Mouse (Mus musculus) lung, embryonic 16.5 days (tissue): ENCODE measurements at regions not wholly inside any gene's neighbourhood (a gene's known extent, or its start where the extent isn't known, plus 50 kb on each side); places are given as distances from the start of the nearest gene placed in this dataset.

Experiments
- ATAC-seq: fragments of 200-750 bp; cut with Nextera tagmentation; 2 replicates; pipeline ENCODE4 v1.8.0; 2017; ENCODE audit warnings: low read depth, mild to moderate bottlenecking, moderate library complexity
- H3K27ac ChIP-seq: fragments of 300-500 bp; sonication (generic); 2 replicates; pipeline ENCODE4 v1.5.1; 2014; ENCODE audit warnings: mild to moderate bottlenecking, control low read depth, low read length
- H3K27me3 ChIP-seq: fragments of 300-500 bp; sonication (generic); 2 replicates; pipeline ENCODE4 v1.6.1; 2014; ENCODE audit warnings: low read depth, low read length, mixed read lengths; ENCODE audit not compliant: control insufficient read depth, insufficient read depth
- H3K36me3 ChIP-seq: fragments of 300-500 bp; sonication (generic); 2 replicates; pipeline ENCODE4 v1.6.1; 2014; ENCODE audit warnings: low read length; ENCODE audit not compliant: control insufficient read depth, insufficient read depth
- H3K4me1 ChIP-seq: fragments of 300-500 bp; sonication (generic); replicated peaks from 2 replicates; pipeline ENCODE4 v1.6.1; 2014; ENCODE audit warnings: low read length, mixed read lengths; ENCODE audit not compliant: control insufficient read depth, insufficient read depth
- H3K4me2 ChIP-seq: fragments of 300-500 bp; sonication (generic); 2 replicates; pipeline ENCODE4 v1.6.1; 2014; ENCODE audit warnings: low read depth, low read length, control low read depth
- H3K4me3 ChIP-seq: fragments of 300-500 bp; sonication (generic); 2 replicates; pipeline ENCODE4 v1.5.1; 2014; ENCODE audit warnings: mild to moderate bottlenecking, low read length, control low read depth
- H3K9ac ChIP-seq: fragments of 300-500 bp; sonication (generic); 2 replicates; pipeline ENCODE4 v1.6.1; 2014; ENCODE audit warnings: low read length, control low read depth
- H3K9me3 ChIP-seq: fragments of 300-500 bp; sonication (generic); 2 replicates; pipeline ENCODE4 v1.6.1; 2016; ENCODE audit warnings: low read length; ENCODE audit not compliant: control insufficient read depth
- WGBS: fragments of 180-500 bp; shearing (Covaris S2); extraction: QIAGEN DNeasy Blood & Tissue Kit; methylation state at CpG from one replicate; pipeline ENCODE4 v1.1.7; 2014; 5-methylcytosine and 5-hydroxymethylcytosine counted together

DNA sequence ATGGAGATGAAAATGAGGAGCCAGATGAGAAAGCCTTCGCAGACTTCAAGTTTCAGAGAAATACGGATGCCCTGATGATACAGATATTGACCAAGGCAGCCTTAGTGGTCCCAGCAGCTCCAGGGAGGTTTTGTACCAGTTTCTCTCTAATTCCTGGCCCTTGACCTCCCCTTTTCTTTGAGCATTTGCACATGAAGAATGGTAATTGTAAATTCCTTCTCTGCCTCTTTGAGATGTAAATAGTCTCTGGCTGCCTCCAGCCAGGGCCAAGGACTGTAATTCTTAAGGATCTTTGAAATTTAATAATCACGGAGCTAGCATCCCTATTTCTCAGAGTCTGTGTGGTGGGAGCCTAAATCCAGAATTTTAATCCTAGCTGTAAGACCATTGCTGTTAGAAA, 78.0 kb upstream of the Gm6793 start:
- Histone ChIP-seq H3K4me3 (no peak overlapping the region), H3K27ac (no peak overlapping the region), H3K9me3 (no peaks in the 10 kb centered on the region), H3K4me2 (no peak overlapping the region), H3K9ac (no peak overlapping the region), H3K4me1 (no peaks in the 10 kb centered on the region), H3K27me3 (no peaks in the 10 kb centered on the region), H3K36me3 (no peaks in the 10 kb centered on the region)
- 51% methylated on average over 3 of the region's 3 CpGs for WGBS
- no peak for ATAC-seq

DNA sequence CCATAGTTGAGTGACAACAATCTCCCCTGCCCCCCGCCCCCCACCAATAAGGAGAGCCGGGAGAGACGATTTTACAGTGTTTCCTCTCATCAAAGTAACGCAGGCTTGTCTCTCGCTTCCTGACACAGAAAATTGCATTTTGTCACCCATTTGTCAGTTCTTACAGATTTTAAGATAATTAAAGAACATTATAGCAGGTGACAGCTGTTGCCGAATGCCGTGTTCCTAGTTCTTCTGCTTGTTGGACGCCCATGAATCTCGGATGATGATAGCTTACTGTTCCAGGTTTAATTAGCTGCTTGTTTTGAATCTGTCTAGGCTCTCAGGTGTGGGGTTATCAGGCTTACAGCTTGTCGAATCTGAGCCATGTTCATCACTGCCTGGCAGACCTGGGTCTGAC, 63.8 kb upstream of the Gm6793 start:
- H3K4me1 ChIP-seq = no peaks in the 10 kb centered on the region

DNA sequence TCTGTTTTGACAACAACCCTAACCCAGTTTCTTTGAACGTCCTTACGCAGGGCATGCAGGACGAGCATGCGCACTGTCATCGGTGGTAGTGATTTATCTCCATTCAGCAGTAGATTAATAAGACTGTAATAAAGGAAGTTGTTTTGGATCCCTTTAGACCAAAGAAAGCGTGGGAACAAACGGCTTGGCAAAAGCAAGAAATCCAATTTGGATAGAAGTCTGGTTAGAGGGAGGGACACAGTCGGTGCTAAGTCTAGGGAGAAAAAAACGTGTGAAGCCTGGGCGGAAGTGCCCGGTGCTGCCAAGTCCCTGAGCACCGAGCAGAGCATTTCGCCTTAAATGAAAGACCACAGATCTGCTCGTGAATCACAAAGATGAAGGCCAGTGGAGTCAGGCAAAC, 57.4 kb upstream of the Gm6793 start:
- no peak overlapping the region for H3K27ac ChIP-seq
- no peaks in the 10 kb centered on the region for H3K27me3 ChIP-seq
- H3K9me3 ChIP-seq = no peaks in the 10 kb centered on the region
- 77% methylated on average over 14 of the region's 14 CpGs for WGBS
- H3K9ac ChIP-seq = no peak overlapping the region
- H3K4me3 ChIP-seq = no peak overlapping the region
- H3K4me1 ChIP-seq = no peaks in the 10 kb centered on the region
- H3K36me3 ChIP-seq = no peaks in the 10 kb centered on the region
- no peak for ATAC-seq
- no peak overlapping the region for H3K4me2 ChIP-seq

More for the DNA sequence above, 63.8 kb upstream of the Gm6793 start:
- H3K27ac ChIP-seq = no peak overlapping the region
- no peak overlapping the region for H3K4me2 ChIP-seq
- no peak overlapping the region for H3K9ac ChIP-seq
- H3K27me3 ChIP-seq = no peaks in the 10 kb centered on the region
- H3K36me3 ChIP-seq = no peaks in the 10 kb centered on the region
- no peaks in the 10 kb centered on the region for H3K9me3 ChIP-seq
- 62% methylated on average over 10 of the region's 10 CpGs for WGBS
- no peak for ATAC-seq
- no peak overlapping the region for H3K4me3 ChIP-seq

DNA sequence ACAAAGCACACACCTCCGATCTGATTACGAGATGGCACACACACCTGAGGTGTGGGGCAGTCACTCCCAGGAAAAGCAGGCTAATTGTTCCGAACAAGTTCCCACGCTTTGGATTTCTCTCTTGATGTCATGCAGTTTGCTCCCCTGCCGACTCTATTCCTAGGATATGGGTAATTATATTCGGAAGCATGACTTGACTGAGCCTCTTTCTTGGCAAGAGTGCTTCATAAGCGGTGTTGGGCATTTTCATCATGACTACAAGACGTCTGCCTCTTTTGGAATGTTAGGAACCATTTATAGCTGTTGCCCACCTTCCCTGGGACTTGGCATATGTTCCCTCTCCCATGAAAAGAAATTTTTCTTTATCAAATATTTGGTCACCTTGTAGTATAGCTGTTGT, 55.4 kb upstream of the Gm6793 start:
- Histone ChIP-seq H3K9me3 (no peaks in the 10 kb centered on the region), H3K27ac (no peak overlapping the region), H3K4me1 (no peaks in the 10 kb centered on the region), H3K4me2 (no peak overlapping the region), H3K4me3 (no peak overlapping the region), H3K36me3 (no peaks in the 10 kb centered on the region), H3K9ac (no peak overlapping the region), H3K27me3 (no peaks in the 10 kb centered on the region)
- 83% methylated on average over 8 of the region's 8 CpGs for WGBS
- ATAC-seq = no peak
